Mouse (Mus musculus): ENCODE measurements around the gene Ncor2. TPM values are rescaled to one million over a fixed set of nuclear protein-coding genes. Genes with fewer than 3 reads are reported as not detected.

Gene Ncor2
- polyA plus RNA-seq, 1 experiment from 2014 or later: 23.3 TPM

DNA sequence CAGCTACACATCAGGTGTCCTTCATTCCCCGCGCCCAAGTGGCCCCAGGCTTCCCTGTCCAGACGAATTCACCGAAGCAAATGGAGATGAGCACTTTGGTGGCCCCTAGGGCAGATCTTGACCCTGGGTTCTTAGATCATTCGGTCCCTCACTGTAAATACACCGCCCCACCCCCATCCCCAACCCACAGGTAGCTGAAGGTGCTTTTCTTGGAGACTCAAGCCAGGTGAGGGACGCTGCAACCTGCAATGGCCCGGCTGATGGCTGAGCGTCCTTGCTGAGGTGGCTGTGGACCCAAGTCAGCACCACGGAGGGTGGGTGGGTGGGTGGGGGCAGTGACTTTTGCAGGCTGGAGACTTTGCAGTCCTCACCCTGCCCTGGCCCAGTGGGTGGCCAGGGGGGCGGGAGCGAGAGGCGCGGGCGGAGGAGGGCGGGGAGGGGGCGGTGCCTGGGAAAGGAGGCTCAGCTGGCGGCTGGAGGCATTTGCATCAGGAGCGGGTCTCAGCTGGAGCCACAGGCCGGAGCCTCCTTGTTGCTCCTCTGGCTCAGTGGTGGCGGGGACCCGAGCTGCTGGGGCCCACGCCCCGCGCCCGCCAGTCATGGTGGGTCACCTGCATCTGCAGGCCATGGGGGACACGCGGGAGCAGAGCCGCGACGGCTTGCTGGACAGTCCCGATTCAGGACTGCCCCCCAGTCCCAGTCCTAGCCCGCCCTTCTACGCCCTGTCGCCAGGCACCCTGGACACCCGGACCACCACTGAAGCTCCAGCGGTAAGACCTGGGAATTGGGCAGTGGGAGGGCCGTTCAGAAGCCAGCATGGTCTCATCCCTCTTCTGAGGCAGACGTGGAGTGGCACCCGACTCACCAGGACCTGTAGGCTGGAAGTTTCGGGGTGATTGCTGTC lies 175.8 kb downstream of the Ncor2 start, which contains the start of gene Rflna:
Gene Rflna (plus strand): TSS at position 253 of the 904 bp plus-strand sequence.
- peak within 1 kb of the TSS; percentile 39 for H3K4me3 ChIP-seq (ENCODE audit: low read length)
- peak within 1 kb of the TSS; percentile 64 for H3K4me2 ChIP-seq (ENCODE audit: low read length)
- H3K9ac ChIP-seq (ENCODE audit: low read depth, low read length): peak within 1 kb of the TSS; percentile 62
- H3K27ac ChIP-seq (ENCODE audit: low read depth, low read length): no peak within 1 kb of the TSS
- WGBS: 3% methylated on average over 33 of the region's 41 CpGs
- ATAC-seq: peak; percentile 34; the same call in 1 of the 2 replicates
- H3K27me3 ChIP-seq (replicated peaks; ENCODE audit: control insufficient read depth, insufficient read depth, low read length): peaks cover 4% of the 10 kb centered on the region; the same call in 1 of the 2 replicates
- peaks cover 24% of the 10 kb centered on the region for H3K4me1 ChIP-seq (ENCODE audit: control insufficient read depth, insufficient read depth, low read depth, low read length)
- no peaks in the 10 kb centered on the region for H3K36me3 ChIP-seq (ENCODE audit: control insufficient read depth, insufficient read depth, low read length)
- H3K9me3 ChIP-seq (ENCODE audit: control insufficient read depth, low read length): no peaks in the 10 kb centered on the region

GRCm38 (mm10) chr5:125000756-125001250 lies 178.2 kb downstream of the Ncor2 start:
- Histone ChIP-seq H3K36me3 (ENCODE audit: control insufficient read depth, insufficient read depth, low read length) (no peaks in the 10 kb centered on the region), H3K27ac (ENCODE audit: low read depth, low read length) (no peak overlapping the region), H3K9ac (ENCODE audit: low read depth, low read length) (no peak overlapping the region), H3K4me3 (ENCODE audit: low read length) (no peak overlapping the region), H3K4me1 (ENCODE audit: control insufficient read depth, insufficient read depth, low read depth, low read length) (peaks cover 13% of the 10 kb centered on the region), H3K27me3 (replicated peaks; ENCODE audit: control insufficient read depth, insufficient read depth, low read length) (peaks cover 4% of the 10 kb centered on the region; the same call in 1 of the 2 replicates), H3K9me3 (ENCODE audit: control insufficient read depth, low read length) (no peaks in the 10 kb centered on the region), H3K4me2 (ENCODE audit: low read length) (no peak overlapping the region)
- no peak for ATAC-seq
- WGBS: 61% methylated on average over 10 of the region's 10 CpGs

DNA sequence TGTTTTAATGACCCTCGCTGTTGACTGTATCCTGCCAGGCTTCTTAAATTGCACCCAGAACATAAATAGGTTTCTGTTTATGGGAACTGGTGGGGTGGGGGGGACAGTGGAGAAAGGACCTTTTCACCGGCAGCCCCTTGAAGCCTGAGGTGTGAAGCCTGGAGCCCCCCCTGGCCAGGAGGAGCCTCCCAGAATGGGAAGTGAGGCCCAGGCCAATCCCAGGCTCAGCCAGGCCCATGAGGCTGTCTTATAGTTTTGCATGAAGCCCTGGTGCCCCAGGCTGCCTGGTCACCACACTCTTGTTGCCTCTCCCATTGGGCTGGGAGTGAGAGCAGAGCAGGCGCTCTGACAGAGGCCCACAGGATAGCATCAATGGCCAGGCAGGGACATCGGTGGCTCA lies 181.1 kb downstream of the Ncor2 start:
- no peaks in the 10 kb centered on the region for H3K36me3 ChIP-seq (ENCODE audit: control insufficient read depth, insufficient read depth, low read length)
- H3K4me2 ChIP-seq (ENCODE audit: low read length): no peak overlapping the region
- peaks cover 3% of the 10 kb centered on the region for H3K4me1 ChIP-seq (ENCODE audit: control insufficient read depth, insufficient read depth, low read depth, low read length)
- no peaks in the 10 kb centered on the region for H3K27me3 ChIP-seq (replicated peaks; ENCODE audit: control insufficient read depth, insufficient read depth, low read length)
- H3K9ac ChIP-seq (ENCODE audit: low read depth, low read length): no peak overlapping the region
- no peak overlapping the region for H3K27ac ChIP-seq (ENCODE audit: low read depth, low read length)
- no peak overlapping the region for H3K4me3 ChIP-seq (ENCODE audit: low read length)
- 94% methylated on average over 4 of the region's 4 CpGs for WGBS
- no peaks in the 10 kb centered on the region for H3K9me3 ChIP-seq (ENCODE audit: control insufficient read depth, low read length)
- ATAC-seq: no peak

- 59% methylated on average over 6 of the region's 6 CpGs for WGBS
- no peak overlapping the region for H3K27ac ChIP-seq (ENCODE audit: low read depth, low read length)
- ATAC-seq: no peak
- no peaks in the 10 kb centered on the region for H3K9me3 ChIP-seq (ENCODE audit: control insufficient read depth, low read length)
- H3K36me3 ChIP-seq (ENCODE audit: control insufficient read depth, insufficient read depth, low read length): no peaks in the 10 kb centered on the region
- H3K4me1 ChIP-seq (ENCODE audit: control insufficient read depth, insufficient read depth, low read depth, low read length): no peaks in the 10 kb centered on the region
- H3K9ac ChIP-seq (ENCODE audit: low read depth, low read length): no peak overlapping the region
- no peak overlapping the region for H3K4me3 ChIP-seq (ENCODE audit: low read length)
- H3K27me3 ChIP-seq (replicated peaks; ENCODE audit: control insufficient read depth, insufficient read depth, low read length): no peaks in the 10 kb centered on the region
- no peak overlapping the region for H3K4me2 ChIP-seq (ENCODE audit: low read length)
Measured at GRCm38 (mm10) chr5:124996816-124997215, 182.2 kb downstream of the Ncor2 start.

DNA sequence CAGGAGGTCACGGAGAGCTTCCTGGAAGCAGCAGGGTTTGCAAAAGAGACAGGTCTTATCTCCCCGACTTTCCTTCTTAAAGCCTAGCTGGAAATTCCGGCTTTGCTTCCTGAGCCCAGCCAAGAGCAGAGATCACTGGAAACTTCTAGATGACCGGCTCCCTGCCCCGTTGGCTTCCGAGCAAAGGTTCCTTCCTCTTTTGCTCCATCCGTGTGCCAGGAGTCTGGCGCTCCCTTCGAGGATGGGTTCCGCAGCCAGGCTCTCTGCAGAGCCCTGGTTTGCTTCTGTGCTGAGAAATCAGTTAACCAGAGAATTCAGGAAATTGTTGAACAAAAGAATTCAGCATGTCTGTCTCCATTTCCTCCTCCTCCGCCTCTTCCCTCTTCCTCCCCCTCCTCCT lies 186.1 kb downstream of the Ncor2 start:
- 82% methylated on average over 11 of the region's 11 CpGs for WGBS
- no peak overlapping the region for H3K9ac ChIP-seq (ENCODE audit: low read depth, low read length)

GRCm38 (mm10) chr5:124992323-124992722 lies 186.7 kb downstream of the Ncor2 start:
- no peak for ATAC-seq
- no peaks in the 10 kb centered on the region for H3K27me3 ChIP-seq (replicated peaks; ENCODE audit: control insufficient read depth, insufficient read depth, low read length)
- H3K4me3 ChIP-seq (ENCODE audit: low read length): no peak overlapping the region
- H3K4me1 ChIP-seq (ENCODE audit: control insufficient read depth, insufficient read depth, low read depth, low read length): no peaks in the 10 kb centered on the region
- no peaks in the 10 kb centered on the region for H3K9me3 ChIP-seq (ENCODE audit: control insufficient read depth, low read length)
- H3K27ac ChIP-seq (ENCODE audit: low read depth, low read length): no peak overlapping the region
- H3K36me3 ChIP-seq (ENCODE audit: control insufficient read depth, insufficient read depth, low read length): no peaks in the 10 kb centered on the region
- 86% methylated on average over 8 of the region's 8 CpGs for WGBS
- H3K4me2 ChIP-seq (ENCODE audit: low read length): no peak overlapping the region
- H3K9ac ChIP-seq (ENCODE audit: low read depth, low read length): no peak overlapping the region

More for the DNA sequence above, 186.1 kb downstream of the Ncor2 start:
- no peak for ATAC-seq
- H3K9me3 ChIP-seq (ENCODE audit: control insufficient read depth, low read length): no peaks in the 10 kb centered on the region
- H3K27ac ChIP-seq (ENCODE audit: low read depth, low read length): no peak overlapping the region
- no peak overlapping the region for H3K4me3 ChIP-seq (ENCODE audit: low read length)
- H3K27me3 ChIP-seq (replicated peaks; ENCODE audit: control insufficient read depth, insufficient read depth, low read length): no peaks in the 10 kb centered on the region
- no peaks in the 10 kb centered on the region for H3K4me1 ChIP-seq (ENCODE audit: control insufficient read depth, insufficient read depth, low read depth, low read length)
- no peak overlapping the region for H3K4me2 ChIP-seq (ENCODE audit: low read length)
- H3K36me3 ChIP-seq (ENCODE audit: control insufficient read depth, insufficient read depth, low read length): no peaks in the 10 kb centered on the region

- Histone ChIP-seq H3K4me3 (ENCODE audit: low read length) (no peak overlapping the region), H3K27ac (ENCODE audit: low read depth, low read length) (no peak overlapping the region), H3K36me3 (ENCODE audit: control insufficient read depth, insufficient read depth, low read length) (no peaks in the 10 kb centered on the region), H3K4me1 (ENCODE audit: control insufficient read depth, insufficient read depth, low read depth, low read length) (no peaks in the 10 kb centered on the region), H3K9me3 (ENCODE audit: control insufficient read depth, low read length) (no peaks in the 10 kb centered on the region), H3K4me2 (ENCODE audit: low read length) (no peak overlapping the region), H3K27me3 (replicated peaks; ENCODE audit: control insufficient read depth, insufficient read depth, low read length) (no peaks in the 10 kb centered on the region), H3K9ac (ENCODE audit: low read depth, low read length) (no peak overlapping the region)
- 85% methylated on average over 2 of the region's 2 CpGs for WGBS
- ATAC-seq: no peak
Measured at GRCm38 (mm10) chr5:124989724-124990123, 189.3 kb downstream of the Ncor2 start.

DNA sequence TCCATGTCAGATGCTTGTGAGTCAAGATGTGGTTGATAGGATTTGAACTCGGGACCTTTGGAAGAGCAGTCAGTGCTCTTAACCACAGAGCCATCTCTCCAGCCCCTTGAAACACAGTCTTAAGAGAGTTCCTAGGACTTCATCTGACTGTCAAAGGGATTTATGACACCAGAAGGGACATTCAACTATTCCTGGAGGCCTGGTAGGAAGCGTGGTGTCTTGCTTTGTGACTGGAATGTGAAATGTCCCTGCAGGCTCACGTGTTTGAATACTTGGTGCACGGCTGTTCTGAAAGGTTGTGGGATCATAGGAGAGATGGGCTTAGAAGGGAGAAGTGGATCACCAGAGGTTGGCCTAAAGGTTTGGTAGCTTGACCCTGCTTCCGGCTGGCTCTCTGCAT lies 192.4 kb downstream of the Ncor2 start:
- Histone ChIP-seq H3K4me2 (ENCODE audit: low read length) (no peak overlapping the region), H3K27me3 (replicated peaks; ENCODE audit: control insufficient read depth, insufficient read depth, low read length) (no peaks in the 10 kb centered on the region), H3K36me3 (ENCODE audit: control insufficient read depth, insufficient read depth, low read length) (no peaks in the 10 kb centered on the region), H3K9ac (ENCODE audit: low read depth, low read length) (no peak overlapping the region), H3K27ac (ENCODE audit: low read depth, low read length) (no peak overlapping the region), H3K4me3 (ENCODE audit: low read length) (no peak overlapping the region), H3K4me1 (ENCODE audit: control insufficient read depth, insufficient read depth, low read depth, low read length) (no peaks in the 10 kb centered on the region), H3K9me3 (ENCODE audit: control insufficient read depth, low read length) (peaks cover 5% of the 10 kb centered on the region)
- WGBS: 84% methylated on average over 5 of the region's 5 CpGs
- ATAC-seq: no peak

GRCm38 (mm10) chr5:124986222-124986621 lies 192.8 kb downstream of the Ncor2 start:
- H3K4me1 ChIP-seq (ENCODE audit: control insufficient read depth, insufficient read depth, low read depth, low read length): no peaks in the 10 kb centered on the region
- H3K9ac ChIP-seq (ENCODE audit: low read depth, low read length): no peak overlapping the region
- WGBS: 88% methylated on average over 5 of the region's 5 CpGs
- H3K4me3 ChIP-seq (ENCODE audit: low read length): no peak overlapping the region
- no peaks in the 10 kb centered on the region for H3K27me3 ChIP-seq (replicated peaks; ENCODE audit: control insufficient read depth, insufficient read depth, low read length)
- H3K4me2 ChIP-seq (ENCODE audit: low read length): no peak overlapping the region
- peaks cover 5% of the 10 kb centered on the region for H3K9me3 ChIP-seq (ENCODE audit: control insufficient read depth, low read length)
- no peak for ATAC-seq
- H3K27ac ChIP-seq (ENCODE audit: low read depth, low read length): no peak overlapping the region
- no peaks in the 10 kb centered on the region for H3K36me3 ChIP-seq (ENCODE audit: control insufficient read depth, insufficient read depth, low read length)

All from hindbrain, embryonic 16.5 days (tissue).